Mouse (Mus musculus) splenic B cell, adult 2 months (primary cell): Measurements from ENCODE around the gene Atp9a.

ENCODE experiments used
- DNase-seq: peaks from one replicate; pipeline ENCODE4 v3.0.0-alpha.2; 2011; ENCODE audit warnings: low read depth, low spot score
- H3K27me3 ChIP-seq: 2 replicates; pipeline ENCODE4 v1.6.1; 2012; ENCODE audit warnings: mild to moderate bottlenecking, low read length, moderate library complexity, mixed read lengths; ENCODE audit not compliant: control insufficient read depth, poor library complexity, insufficient read depth, severe bottlenecking
- H3K36me3 ChIP-seq: 2 replicates; pipeline ENCODE4 v1.6.1; 2012; ENCODE audit warnings: mild to moderate bottlenecking, low read length, moderate library complexity, mixed read lengths; ENCODE audit not compliant: control insufficient read depth, poor library complexity, insufficient read depth, severe bottlenecking

Gene Atp9a

DNA sequence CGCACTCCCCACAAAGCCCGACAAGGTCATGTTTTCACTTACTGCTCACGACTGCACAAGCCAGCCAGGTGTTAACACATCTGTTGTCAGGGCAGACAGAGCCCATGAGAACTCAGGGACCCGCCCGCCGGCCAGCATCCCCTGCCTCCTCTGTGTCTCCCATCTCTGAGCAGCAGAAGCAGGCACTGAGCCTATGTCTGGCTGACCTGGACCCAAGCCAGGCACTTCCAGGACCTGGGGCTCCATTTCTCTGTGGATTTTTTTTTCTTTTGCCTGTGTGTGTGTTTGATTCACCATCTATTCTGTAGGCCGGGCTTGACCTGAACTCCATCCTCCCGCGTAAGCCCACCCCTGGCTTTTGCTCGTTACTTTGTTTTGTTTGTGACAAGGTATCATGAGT, 23.5 kb downstream of the Atp9a start:
- no peak for DNase-seq

GRCm38 (mm10) chr2:168718267-168718666, 23.9 kb downstream of the Atp9a start:
- no peak for DNase-seq
- H3K36me3 ChIP-seq, result no peaks in the 10 kb centered on the region
- H3K27me3 ChIP-seq, result no peaks in the 10 kb centered on the region

More for the DNA sequence above, 23.5 kb downstream of the Atp9a start:
- no peaks in the 10 kb centered on the region for H3K27me3 ChIP-seq
- H3K36me3 ChIP-seq, result no peaks in the 10 kb centered on the region

DNA sequence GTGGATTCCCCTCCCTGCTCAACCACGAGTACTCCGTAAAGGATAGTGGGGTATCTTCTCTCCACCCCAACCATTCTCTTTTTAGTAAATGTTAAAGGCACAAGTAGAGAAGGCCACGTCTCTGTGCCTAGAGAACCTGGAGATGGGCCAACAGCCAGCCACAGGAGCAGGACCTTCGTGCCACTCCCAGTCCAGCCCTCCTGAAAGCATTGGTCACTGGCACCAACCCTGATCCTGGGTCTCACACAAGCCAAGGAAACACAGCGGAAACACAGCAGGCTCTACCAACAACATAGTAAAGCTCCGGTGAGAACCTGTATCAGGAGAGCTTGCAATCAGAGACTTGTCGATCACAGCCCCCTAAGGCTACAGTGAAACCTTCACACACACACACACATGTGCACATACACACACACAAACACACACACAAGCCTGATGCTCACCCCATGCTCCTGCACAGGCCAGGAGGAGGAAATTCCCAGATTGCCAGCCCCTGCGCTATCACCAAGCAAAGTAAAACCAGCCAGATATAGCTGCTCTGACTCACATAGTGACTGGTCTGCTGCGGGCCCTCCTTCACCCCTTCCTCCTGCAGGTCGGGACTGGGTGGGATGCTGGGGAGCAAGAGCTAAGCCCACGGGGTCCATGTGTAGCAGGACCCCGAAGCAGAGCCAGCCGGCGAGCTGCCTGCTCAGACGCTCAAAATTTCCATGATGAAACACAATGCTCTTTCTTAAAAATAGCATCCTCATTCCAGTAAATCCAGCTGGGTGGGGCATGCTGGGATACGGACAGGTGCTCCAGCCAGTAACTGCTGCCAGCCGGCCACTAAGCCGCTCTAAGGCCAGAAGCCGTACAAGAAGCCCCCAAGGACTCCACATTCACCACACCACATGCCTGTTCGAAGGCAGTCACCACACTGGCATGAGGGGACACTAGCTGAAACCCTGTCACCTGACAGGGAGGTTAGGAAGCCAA, 29.7 kb downstream of the Atp9a start:
- no peaks in the 10 kb centered on the region for H3K36me3 ChIP-seq
- H3K27me3 ChIP-seq, result no peaks in the 10 kb centered on the region
- no peak for DNase-seq

DNA sequence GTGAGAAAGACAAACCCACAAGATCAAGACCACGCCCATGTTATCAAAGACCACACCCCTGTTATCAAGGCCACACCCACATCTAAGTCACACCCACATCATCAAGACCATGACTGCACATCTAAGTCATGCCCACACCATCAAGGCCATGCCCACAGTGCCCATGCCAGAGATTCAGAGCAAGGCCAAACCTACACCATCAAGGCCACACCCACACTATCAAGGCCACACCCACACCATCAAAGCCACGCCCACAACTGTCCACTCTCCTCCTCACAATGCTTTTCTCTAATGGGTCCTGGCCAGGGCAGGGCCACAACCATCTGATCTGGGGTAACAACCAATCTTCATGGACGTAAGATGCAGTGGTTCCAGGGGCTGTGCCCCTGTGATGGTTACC, 31.2 kb downstream of the Atp9a start:
- Histone ChIP-seq H3K27me3 (no peaks in the 10 kb centered on the region), H3K36me3 (no peaks in the 10 kb centered on the region)
- DNase-seq, result no peak

DNA sequence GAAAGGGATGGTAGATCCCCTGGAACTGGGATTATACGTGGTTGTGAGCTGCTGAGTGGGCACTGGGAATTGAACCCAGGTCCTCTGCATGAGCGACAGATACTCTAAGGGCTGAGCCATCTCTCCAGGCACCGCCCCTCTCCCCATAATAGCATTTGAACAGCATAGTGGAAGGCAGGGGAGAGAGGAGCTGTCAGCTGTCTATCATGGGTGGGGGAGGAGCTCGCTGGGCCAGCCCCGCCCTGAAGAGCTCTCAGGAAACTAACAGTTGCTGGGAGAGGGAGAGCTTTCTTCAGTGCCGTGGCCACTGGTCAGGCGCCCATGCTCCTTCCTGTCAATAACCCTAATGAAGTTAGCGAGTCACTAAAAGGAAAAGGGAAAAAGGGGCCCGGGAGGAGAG, 34.4 kb downstream of the Atp9a start:
- no peaks in the 10 kb centered on the region for H3K27me3 ChIP-seq
- H3K36me3 ChIP-seq, result no peaks in the 10 kb centered on the region
- no peak for DNase-seq

- Histone ChIP-seq H3K27me3 (no peaks in the 10 kb centered on the region), H3K36me3 (no peaks in the 10 kb centered on the region)
- DNase-seq, result no peak
These were observed 39.9 kb downstream of the Atp9a start for GRCm38 (mm10) chr2:168702266-168702665.

DNA sequence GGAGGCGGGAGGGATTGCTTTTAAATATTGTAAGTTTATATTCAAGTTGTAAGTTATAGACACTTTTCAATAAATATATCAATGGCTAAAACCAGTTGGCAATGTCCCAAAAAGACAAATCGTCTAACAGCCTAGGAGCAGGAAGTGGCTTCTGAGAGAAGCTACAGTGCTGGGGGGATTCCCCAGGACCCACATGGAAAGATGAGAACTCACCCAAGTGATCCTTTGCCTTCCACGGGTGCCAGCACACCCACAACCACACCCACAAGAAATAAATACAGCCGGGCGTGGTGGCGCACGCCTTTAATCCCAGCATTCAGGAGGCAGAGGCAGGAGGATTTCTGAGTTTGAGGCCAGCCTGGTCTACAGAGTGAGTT, 47.2 kb downstream of the Atp9a start:
- H3K36me3 ChIP-seq, result no peaks in the 10 kb centered on the region
- no peak for DNase-seq
- H3K27me3 ChIP-seq, result no peaks in the 10 kb centered on the region

DNA sequence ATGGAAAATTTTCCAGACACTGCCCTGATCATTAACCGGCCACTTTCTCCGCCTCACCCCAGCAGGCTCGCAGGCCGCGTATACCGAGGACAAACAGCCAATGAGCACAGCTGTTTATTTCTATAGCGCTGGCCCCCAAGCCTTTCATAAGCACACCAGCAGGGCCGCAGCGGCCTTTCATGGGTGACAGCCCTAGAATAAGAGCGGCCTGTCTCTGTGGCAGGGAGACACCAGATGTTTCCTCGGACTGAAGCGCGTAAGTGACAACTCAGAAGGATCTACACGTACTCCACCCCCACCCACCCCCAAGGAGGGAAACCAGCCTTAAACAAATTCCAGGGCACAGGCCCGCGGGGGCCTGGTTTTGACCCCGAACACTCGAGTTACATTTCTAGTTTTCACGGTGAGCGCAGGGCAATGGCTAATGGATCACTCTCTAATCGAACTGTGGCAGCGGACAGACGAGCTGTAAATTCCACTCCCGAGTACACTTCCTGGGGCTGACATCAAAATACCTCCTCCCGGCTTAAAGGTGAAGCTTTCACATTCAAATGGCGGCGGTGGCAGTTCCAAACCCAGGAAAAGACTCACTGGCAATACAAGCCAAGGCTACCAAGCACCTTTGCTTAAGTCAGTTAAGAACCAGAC, 47.7 kb downstream of the Atp9a start:
- Histone ChIP-seq H3K27me3 (no peaks in the 10 kb centered on the region), H3K36me3 (no peaks in the 10 kb centered on the region)
- no peak for DNase-seq

- peak; percentile 28 for DNase-seq
- Histone ChIP-seq H3K27me3 (no peaks in the 10 kb centered on the region), H3K36me3 (no peaks in the 10 kb centered on the region)
These were observed 50.4 kb downstream of the Atp9a start for GRCm38 (mm10) chr2:168691774-168692173.

DNA sequence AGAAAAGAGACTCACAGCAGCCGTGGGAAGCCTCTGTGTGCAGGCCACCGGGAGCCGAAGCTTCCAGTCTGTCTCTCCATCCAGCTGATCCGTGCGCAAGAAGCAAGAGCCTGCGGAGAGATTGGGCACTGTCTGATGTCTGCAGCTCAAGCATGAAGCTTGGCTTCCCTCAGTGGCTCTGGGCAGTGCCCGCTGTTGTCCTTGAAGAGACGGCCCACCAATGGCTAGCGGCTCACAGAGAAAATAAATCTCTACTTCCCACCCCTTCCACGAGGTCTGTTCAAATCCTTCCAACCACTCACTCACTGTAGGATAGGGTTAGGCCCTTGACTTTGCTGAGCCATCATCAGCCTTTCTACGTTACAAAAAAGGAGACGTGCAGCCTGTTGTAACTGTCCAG, 54.9 kb downstream of the Atp9a start:
- no peak for DNase-seq
- Histone ChIP-seq H3K36me3 (no peaks in the 10 kb centered on the region), H3K27me3 (no peaks in the 10 kb centered on the region)

DNA sequence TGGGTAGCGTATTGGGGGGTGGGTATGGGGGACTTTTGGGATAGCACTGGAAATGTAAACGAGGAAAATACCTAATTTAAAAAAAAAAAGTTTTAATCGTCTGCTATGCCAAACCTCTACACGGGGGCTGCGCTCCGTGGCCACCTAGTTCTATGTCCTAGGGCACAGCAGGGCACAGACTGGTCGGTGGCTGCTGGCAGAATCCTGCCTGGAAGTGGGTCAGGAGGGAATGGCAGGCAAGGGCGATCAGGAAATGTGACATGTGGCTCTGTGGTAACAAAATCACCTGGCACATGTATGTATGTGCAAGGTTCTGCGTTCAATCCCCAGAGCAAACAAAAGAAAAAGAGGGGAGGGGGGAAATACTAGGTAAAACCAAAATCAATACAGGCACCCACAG, 56.3 kb downstream of the Atp9a start:
- Histone ChIP-seq H3K27me3 (no peaks in the 10 kb centered on the region), H3K36me3 (no peaks in the 10 kb centered on the region)
- no peak for DNase-seq

GRCm38 (mm10) chr2:168684695-168685094, 57.5 kb downstream of the Atp9a start:
- no peaks in the 10 kb centered on the region for H3K27me3 ChIP-seq
- no peaks in the 10 kb centered on the region for H3K36me3 ChIP-seq

DNA sequence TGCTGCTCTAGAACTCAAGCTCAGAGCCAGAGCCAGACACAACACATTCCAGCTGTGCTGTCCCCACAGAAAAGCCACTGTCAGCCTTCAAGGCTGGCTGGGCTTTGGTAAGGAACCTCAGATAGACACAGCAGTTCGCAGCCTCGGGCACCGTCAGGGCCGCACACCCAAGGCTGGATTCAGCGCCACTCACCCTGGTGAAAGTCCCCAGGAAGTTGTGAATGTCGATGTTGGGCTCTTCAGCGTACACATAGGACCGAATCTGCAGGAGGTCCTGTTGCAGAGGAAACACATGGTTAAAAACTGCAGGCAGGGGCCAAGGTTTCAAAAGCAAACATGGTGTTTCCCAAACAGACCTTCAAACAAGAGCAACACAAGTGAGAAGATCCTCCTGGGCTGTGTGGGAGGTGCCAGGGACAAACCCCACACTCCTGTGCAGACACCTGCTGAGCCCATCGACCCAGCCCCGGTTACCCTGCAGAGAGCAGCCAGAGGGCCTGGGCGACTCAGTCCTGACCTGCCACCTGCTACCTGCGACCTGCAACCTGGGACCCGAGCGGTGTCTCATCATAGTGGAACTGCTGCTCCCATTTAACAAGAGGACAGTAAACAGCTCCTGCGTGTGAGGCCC, 58.6 kb downstream of the Atp9a start:
- DNase-seq, result no peak
- H3K27me3 ChIP-seq, result no peaks in the 10 kb centered on the region
- H3K36me3 ChIP-seq, result no peaks in the 10 kb centered on the region

More at GRCm38 (mm10) chr2:168684695-168685094, 57.5 kb downstream of the Atp9a start:
- no peak for DNase-seq

DNA sequence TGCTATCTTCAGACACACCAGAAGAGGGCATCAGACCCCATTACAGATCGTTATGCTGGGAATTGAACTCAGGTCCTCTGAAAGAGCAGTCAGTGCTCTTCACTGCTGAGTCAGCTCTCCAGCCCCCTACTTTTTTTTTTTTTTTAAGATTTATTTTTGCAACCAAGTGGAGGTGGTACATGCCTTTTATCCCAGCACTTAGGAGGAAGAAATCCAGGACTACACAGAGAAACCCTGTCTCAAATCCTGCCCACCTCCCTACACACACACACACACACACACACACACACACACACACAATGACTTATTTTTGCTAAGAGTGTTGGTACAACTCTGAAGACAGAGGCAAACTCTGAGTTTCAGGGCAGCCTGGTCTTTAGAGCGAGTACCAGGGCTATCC, 59.5 kb downstream of the Atp9a start:
- H3K27me3 ChIP-seq, result no peaks in the 10 kb centered on the region
- no peaks in the 10 kb centered on the region for H3K36me3 ChIP-seq
- DNase-seq, result no peak

GRCm38 (mm10) chr2:168681531-168681930, 60.7 kb downstream of the Atp9a start:
- DNase-seq, result no peak
- Histone ChIP-seq H3K36me3 (no peaks in the 10 kb centered on the region), H3K27me3 (no peaks in the 10 kb centered on the region)
